Mouse (Mus musculus) kidney, embryonic 14.5 days (tissue): ENCODE data around the gene Cfap126. TPM values are rescaled to one million over a fixed set of nuclear protein-coding genes. Genes with fewer than 3 reads are reported as not detected.
"Not testable (repeated sequence)": the region's sequence is repeated elsewhere in the genome, so short reads cannot be mapped to it uniquely, and the experiment has no call there.

ENCODE experiments used
- ATAC-seq: fragments of 200-750 bp; cut with Nextera tagmentation; 2 replicates; pipeline ENCODE4 v1.8.0; 2017; ENCODE audit warnings: moderate number of reproducible peaks, mild to moderate bottlenecking, moderate TSS enrichment, moderate library complexity; ENCODE audit not compliant: low FRiP score, low TSS enrichment
- H3K27ac ChIP-seq: fragments of 300-500 bp; sonication (generic); 2 replicates; pipeline ENCODE4 v1.5.1; 2014; ENCODE audit warnings: low read depth, mild to moderate bottlenecking, low read length, moderate library complexity, mixed read lengths
- H3K27me3 ChIP-seq: fragments of 300-500 bp; sonication (generic); 2 replicates; pipeline ENCODE4 v1.6.1; 2014; ENCODE audit warnings: mild to moderate bottlenecking, low read length; ENCODE audit not compliant: control insufficient read depth, insufficient read depth
- H3K36me3 ChIP-seq: fragments of 300-500 bp; sonication (generic); 2 replicates; pipeline ENCODE4 v1.6.1; 2014; ENCODE audit warnings: low read length, mixed read lengths; ENCODE audit not compliant: control insufficient read depth, insufficient read depth
- H3K4me1 ChIP-seq: fragments of 300-500 bp; sonication (generic); 2 replicates; pipeline ENCODE4 v1.6.1; 2014; ENCODE audit warnings: low read length, mixed read lengths; ENCODE audit not compliant: control insufficient read depth, insufficient read depth
- H3K4me2 ChIP-seq: fragments of 300-500 bp; sonication (generic); replicated peaks from 2 replicates; pipeline ENCODE4 v1.6.1; 2014; ENCODE audit warnings: low read depth, mild to moderate bottlenecking, low read length
- H3K4me3 ChIP-seq: fragments of 300-500 bp; sonication (generic); 2 replicates; pipeline ENCODE4 v1.5.1; 2014; ENCODE audit warnings: mild to moderate bottlenecking, low read length
- H3K9ac ChIP-seq: fragments of 300-500 bp; sonication (generic); 2 replicates; pipeline ENCODE4 v1.6.1; 2014; ENCODE audit warnings: low read depth, mild to moderate bottlenecking, low read length, moderate library complexity
- H3K9me3 ChIP-seq: fragments of 300-500 bp; sonication (generic); 2 replicates; pipeline ENCODE4 v1.6.1; 2016; ENCODE audit warnings: low read length; ENCODE audit not compliant: control insufficient read depth
- WGBS: fragments of 180-500 bp; shearing (Covaris S2); extraction: QIAGEN DNeasy Blood & Tissue Kit; methylation state at CpG from one replicate; pipeline ENCODE4 v1.1.7; 2014; 5-methylcytosine and 5-hydroxymethylcytosine counted together
- polyA plus RNA-seq: library from polyadenylated mRNA; unstranded; fragments of >200 nt; fragmentation: Nextera tagmentation; extraction: Ambion mirVana; gene quantifications from 2 replicates; pipeline ENCODE4 v1.2.1, GENCODE M21; 2014

Gene Cfap126
- polyA plus RNA-seq, 1 experiment from 2014 or later: 2.9 TPM

GRCm38 (mm10) chr1:171072217-171072616 is 41.5 kb upstream of the Cfap126 start:
- not testable (repeated sequence) for H3K9me3 ChIP-seq, H3K36me3 ChIP-seq, H3K27ac ChIP-seq, H3K4me1 ChIP-seq, H3K4me3 ChIP-seq, H3K4me2 ChIP-seq, H3K9ac ChIP-seq
- WGBS: no CpG with 5 or more reads among the region's 45 CpGs
- ATAC-seq: peak; percentile 45
- H3K27me3 ChIP-seq: peaks cover 14% of the 10 kb centered on the region

- not testable (repeated sequence) for H3K36me3 ChIP-seq, H3K9me3 ChIP-seq, H3K27ac ChIP-seq, H3K9ac ChIP-seq, H3K4me2 ChIP-seq, H3K4me1 ChIP-seq, H3K4me3 ChIP-seq
- 16% methylated on average over 4 of the region's 10 CpGs for WGBS
- peaks cover 14% of the 10 kb centered on the region; the same call in 1 of the 2 replicates for H3K27me3 ChIP-seq
- ATAC-seq: peak; percentile 29
Measured at GRCm38 (mm10) chr1:171074283-171074682, 39.4 kb upstream of the Cfap126 start.

- H3K9ac ChIP-seq, H3K9me3 ChIP-seq, H3K4me2 ChIP-seq, ATAC-seq, H3K27ac ChIP-seq, H3K4me3 ChIP-seq, H3K27me3 ChIP-seq, H3K4me1 ChIP-seq, H3K36me3 ChIP-seq: not testable (repeated sequence)
- 57% methylated on average over 3 of the region's 5 CpGs for WGBS
Measured at GRCm38 (mm10) chr1:171076176-171076575, 37.5 kb upstream of the Cfap126 start.

GRCm38 (mm10) chr1:171077192-171077591 is 36.5 kb upstream of the Cfap126 start:
- H3K27ac ChIP-seq, H3K9me3 ChIP-seq, H3K4me2 ChIP-seq, ATAC-seq, H3K9ac ChIP-seq, H3K4me1 ChIP-seq, H3K27me3 ChIP-seq, H3K4me3 ChIP-seq, H3K36me3 ChIP-seq: not testable (repeated sequence)
- WGBS: 42% methylated on average over 5 of the region's 5 CpGs

GRCm38 (mm10) chr1:171077955-171078354 is 35.8 kb upstream of the Cfap126 start:
- not testable (repeated sequence) for H3K36me3 ChIP-seq, H3K9ac ChIP-seq, H3K9me3 ChIP-seq, H3K27ac ChIP-seq, H3K27me3 ChIP-seq, H3K4me1 ChIP-seq
- peak; percentile 11 for ATAC-seq
- peak overlapping the region; percentile 19; the same call in 1 of the 2 replicates for H3K4me3 ChIP-seq
- WGBS: under 1% methylated on average over 17 of the region's 27 CpGs
- peak overlapping the region; percentile 34; the same call in 1 of the 2 replicates for H3K4me2 ChIP-seq

GRCm38 (mm10) chr1:171078419-171078818 is 35.3 kb upstream of the Cfap126 start:
- not testable (repeated sequence) for H3K27ac ChIP-seq, H3K4me3 ChIP-seq, H3K9me3 ChIP-seq, H3K4me1 ChIP-seq, H3K4me2 ChIP-seq, H3K36me3 ChIP-seq, ATAC-seq, H3K27me3 ChIP-seq, H3K9ac ChIP-seq
- 21% methylated on average over 11 of the region's 12 CpGs for WGBS

GRCm38 (mm10) chr1:171079345-171079744 is 34.4 kb upstream of the Cfap126 start:
- not testable (repeated sequence) for H3K4me2 ChIP-seq, H3K4me3 ChIP-seq, H3K27me3 ChIP-seq, H3K9me3 ChIP-seq, H3K27ac ChIP-seq, H3K9ac ChIP-seq, H3K4me1 ChIP-seq, H3K36me3 ChIP-seq
- peak; percentile 51 for ATAC-seq
- WGBS: 0% methylated on average over 1 of the region's 35 CpGs

- H3K36me3 ChIP-seq, H3K9ac ChIP-seq, H3K4me1 ChIP-seq, H3K4me2 ChIP-seq, H3K4me3 ChIP-seq, H3K27me3 ChIP-seq, H3K27ac ChIP-seq, H3K9me3 ChIP-seq: not testable (repeated sequence)
- ATAC-seq: peak; percentile 41
- no CpG with 5 or more reads among the region's 43 CpGs for WGBS
Measured at GRCm38 (mm10) chr1:171079825-171080224, 33.9 kb upstream of the Cfap126 start.

- ATAC-seq: peak; percentile 29
- peaks cover 14% of the 10 kb centered on the region; the same call in 1 of the 2 replicates for H3K27me3 ChIP-seq
- H3K4me3 ChIP-seq, H3K4me2 ChIP-seq, H3K36me3 ChIP-seq, H3K9me3 ChIP-seq, H3K9ac ChIP-seq, H3K27ac ChIP-seq, H3K4me1 ChIP-seq: not testable (repeated sequence)
- WGBS: 36% methylated on average over 9 of the region's 17 CpGs
Measured at GRCm38 (mm10) chr1:171081512-171082231, 32.0 kb upstream of the Cfap126 start.
